Mouse (Mus musculus) inflammation-experienced regulatory T-cells, adult 6 months (primary cell): ENCODE measurements around the gene Hnrnpul1. TPM values are rescaled to one million over a fixed set of nuclear protein-coding genes. Genes with fewer than 3 reads are reported as not detected.

Experiments used
- polyA plus RNA-seq, 3 experiments: library from polyadenylated mRNA; unstranded; fragments of 100-300 nt; shearing (Covaris generic); gene quantifications; one replicate each; pipeline ENCODE4 v1.2.1; 2017

Gene Hnrnpul1
- polyA plus RNA-seq, 3 experiments from 2014 or later: 46.6 to 56.2 (median 54.7) TPM

Other genes with a start within 250 kb of the Hnrnpul1 start
- under 1 TPM in 1 of 3 experiments, not detected in 2; 0.20 TPM for gene Ceacam2, start 214.9 kb downstream of the Hnrnpul1 start, polyA plus RNA-seq
- gene Erich4, start 138.9 kb downstream of the Hnrnpul1 start, polyA plus RNA-seq: not detected
- gene Dmac2, start 135.3 kb downstream of the Hnrnpul1 start, polyA plus RNA-seq: 10 to 100 TPM; 27.1 to 55.4 (median 47.5) TPM
- under 1 TPM in 2 of 3 experiments, not detected in 1; 0.40 to 0.45 TPM for gene B3gnt8, start 128.1 kb downstream of the Hnrnpul1 start, polyA plus RNA-seq
- 10 to 100 TPM; 10.5 to 16.7 (median 15.5) TPM for gene Bckdha, start 95.8 kb downstream of the Hnrnpul1 start, polyA plus RNA-seq
- gene Exosc5, start 95.6 kb downstream of the Hnrnpul1 start, polyA plus RNA-seq: 100 to 1,000 TPM in 2 of 3 experiments, 10 to 100 TPM in 1; 65.5 to 124 (median 103) TPM
- 10 to 100 TPM in 2 of 3 experiments, 1 to 10 TPM in 1; 8.2 to 23.6 (median 14.4) TPM for gene Tmem91, start 79.6 kb downstream of the Hnrnpul1 start, polyA plus RNA-seq
- 10 to 100 TPM; 55.9 to 76.1 (median 57.2) TPM for gene B9d2, start 74.0 kb downstream of the Hnrnpul1 start, polyA plus RNA-seq
- 1 to 10 TPM; 4.6 to 6.7 (median 5.4) TPM for gene Tgfb1, start 67.8 kb downstream of the Hnrnpul1 start, polyA plus RNA-seq
- 10 to 100 TPM; 41.2 to 45.8 (median 45.8) TPM for gene Ccdc97, start 35.7 kb downstream of the Hnrnpul1 start, polyA plus RNA-seq
- 10 to 100 TPM; 18.6 to 32.5 (median 25.5) TPM for gene Axl, start 33.9 kb upstream of the Hnrnpul1 start, polyA plus RNA-seq
- 1 to 10 TPM; 2.9 to 4.1 (median 3.0) TPM for gene Cyp2s1, start 62.2 kb upstream of the Hnrnpul1 start, polyA plus RNA-seq
- not detected for gene Cyp2b10, start 142.9 kb upstream of the Hnrnpul1 start, polyA plus RNA-seq